Mouse (Mus musculus) cerebellum, adult 8-10 months (tissue): ENCODE results near the gene Olfr1314.

Source experiments
- DNase-seq: peaks from one replicate; pipeline ENCODE4 v3.0.0; 2022

Olfr1314 gene

DNA sequence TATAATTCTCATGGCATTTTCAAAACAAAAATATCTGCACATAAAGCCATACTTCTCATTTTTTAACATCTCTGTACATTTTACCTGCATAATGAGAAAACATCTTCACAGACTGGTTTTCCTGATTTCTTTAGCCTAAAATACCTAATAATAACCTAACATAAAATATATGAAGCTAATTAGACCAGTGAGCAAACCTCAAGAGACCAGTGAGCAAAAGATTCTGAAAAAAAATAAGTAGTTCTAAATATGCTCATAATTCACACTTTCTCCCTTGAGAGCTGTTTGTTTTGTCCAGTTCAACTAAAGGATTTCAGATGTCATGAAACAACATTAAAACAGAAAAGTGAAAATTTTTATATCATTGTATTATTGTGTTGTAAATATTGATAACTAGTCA is at the start of gene Olfr1314:
TSS of gene Olfr1314 (minus strand) at position 101 of the 400 bp plus-strand sequence.
- DNase-seq: no peak

DNA sequence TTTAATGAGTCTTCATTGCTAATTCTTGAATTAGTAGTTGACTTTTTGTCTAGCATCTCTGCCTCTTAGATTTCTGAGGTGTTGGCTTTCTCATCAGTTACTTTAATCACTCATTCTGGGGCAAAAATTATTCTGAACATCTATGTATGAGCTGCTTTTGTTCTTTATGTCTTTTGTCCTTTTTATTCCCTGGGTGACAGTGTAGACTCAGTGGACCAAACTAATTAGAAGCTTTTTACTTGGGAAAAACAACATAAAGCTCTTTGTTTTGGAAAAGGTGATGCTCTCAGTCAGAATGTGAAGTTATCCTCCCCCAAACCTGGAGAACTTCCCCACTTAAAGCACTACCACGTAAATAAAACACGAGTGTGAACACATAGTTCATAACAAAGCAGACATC is 43.4 kb upstream of the Olfr1314 start, which contains the start of gene Olfr1317:
TSS of gene Olfr1317 (plus strand) at position 301 of the 400 bp plus-strand sequence.
- DNase-seq: no peak

DNA sequence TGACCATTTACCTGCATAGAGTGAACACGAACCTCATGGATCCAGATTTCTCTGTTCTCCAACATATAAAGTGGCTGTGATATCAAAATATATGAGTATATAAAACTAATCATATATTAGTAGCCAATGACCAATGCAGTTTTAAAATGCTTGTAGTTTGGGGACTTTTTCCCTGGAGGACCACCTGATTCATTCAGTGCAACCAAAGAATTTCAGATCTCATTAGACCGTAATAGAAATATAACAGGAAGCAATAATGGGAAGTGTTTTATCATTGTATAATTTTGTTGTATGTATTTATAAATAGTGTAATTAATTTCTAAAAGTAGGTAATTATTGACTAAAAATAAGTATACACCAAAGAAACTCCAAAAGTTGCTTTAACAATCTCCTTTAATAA is 38.3 kb upstream of the Olfr1314 start, which contains the start of gene Olfr1316:
TSS of gene Olfr1316 (minus strand) at position 101 of the 400 bp plus-strand sequence.
- no peak for DNase-seq

DNA sequence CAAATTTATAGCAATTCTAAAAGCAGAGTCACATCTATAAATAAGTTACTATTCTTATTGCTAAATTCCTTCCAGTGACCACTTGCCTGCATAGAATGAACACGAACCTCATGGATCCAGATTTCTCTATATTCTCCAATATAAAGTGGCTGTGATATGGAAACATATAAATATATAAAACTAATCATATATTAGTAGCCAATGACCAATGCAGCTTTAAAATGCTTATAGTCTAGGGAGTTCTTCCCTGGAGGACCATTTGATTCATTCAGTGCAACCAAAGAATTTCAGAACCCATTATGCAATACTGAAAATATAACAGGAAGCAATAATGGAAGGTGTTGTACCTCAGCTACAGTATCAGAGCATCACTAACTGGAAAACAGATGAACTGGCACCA is 18.8 kb upstream of the Olfr1314 start, which contains the start of gene Olfr1315-ps1:
TSS of gene Olfr1315-ps1 (minus strand) at position 101 of the 400 bp plus-strand sequence.
- no peak for DNase-seq

DNA sequence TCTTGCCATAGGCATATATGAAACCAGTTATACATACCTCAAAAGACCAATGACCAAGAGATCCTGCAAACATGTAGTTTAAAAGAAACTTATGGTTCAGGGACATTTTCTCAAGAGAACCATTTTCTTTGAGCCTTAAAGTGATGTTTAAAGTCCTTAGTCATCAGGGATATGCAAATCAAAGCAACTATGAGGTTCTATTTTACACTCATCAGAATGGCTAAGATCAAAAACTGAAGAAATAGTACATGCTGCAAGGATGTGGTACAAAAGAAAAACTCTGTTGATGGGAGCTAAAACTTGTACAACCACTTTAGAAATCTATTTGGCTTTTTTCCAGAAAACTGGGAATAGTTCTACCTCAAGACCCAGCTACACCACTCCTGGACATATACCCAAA is 18.8 kb downstream of the Olfr1314 start, which contains the start of gene Olfr1313:
TSS of gene Olfr1313 (minus strand) at position 101 of the 400 bp plus-strand sequence.
- DNase-seq: no peak

DNA sequence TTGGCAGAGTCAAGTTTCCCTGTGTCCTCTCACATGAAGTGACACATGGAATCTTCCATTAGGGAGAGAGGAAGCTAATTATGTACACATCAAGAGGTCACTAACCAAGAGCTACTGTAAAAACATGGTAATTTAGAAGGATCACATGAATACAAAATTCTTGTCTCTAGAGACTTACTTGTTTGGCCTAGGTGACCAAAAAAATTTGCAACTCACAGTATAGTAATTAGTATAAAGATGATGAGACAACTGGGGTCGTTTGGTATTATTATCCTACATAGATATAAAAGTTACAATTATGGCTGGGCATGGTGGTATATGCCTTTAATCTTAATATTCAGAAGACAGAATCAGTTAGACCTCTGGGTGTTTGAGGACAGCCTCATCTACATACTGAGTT is 46.4 kb downstream of the Olfr1314 start, which contains the start of gene Olfr1312:
TSS of gene Olfr1312 (minus strand) at position 101 of the 400 bp plus-strand sequence.
- DNase-seq: no peak
